Mouse (Mus musculus) forebrain, postnatal 0 days (tissue): ENCODE data around the gene Gal3st2c. TPM values are rescaled to one million over a fixed set of nuclear protein-coding genes. Genes with fewer than 3 reads are reported as not detected.

ENCODE experiments used
- ATAC-seq: fragments of 200-750 bp; cut with Nextera tagmentation; 2 replicates; pipeline ENCODE4 v1.8.0; 2017; ENCODE audit warnings: mild to moderate bottlenecking, moderate library complexity
- DNase-seq: peaks from one replicate; pipeline ENCODE4 v3.0.0-alpha.2; 2015
- H3K27ac ChIP-seq: fragments of 300-500 bp; sonication (generic); 2 replicates; pipeline ENCODE4 v1.5.1; 2014; ENCODE audit warnings: low read depth, mild to moderate bottlenecking, antibody characterized with exemption, low read length, moderate library complexity, mixed read lengths
- H3K27me3 ChIP-seq: fragments of 300-500 bp; sonication (generic); 2 replicates; pipeline ENCODE4 v1.6.1; 2014; ENCODE audit warnings: mild to moderate bottlenecking, low read length, mixed read lengths; ENCODE audit not compliant: insufficient read depth
- H3K36me3 ChIP-seq: fragments of 300-500 bp; sonication (generic); 2 replicates; pipeline ENCODE4 v1.6.1; 2014; ENCODE audit warnings: mild to moderate bottlenecking, moderate library complexity; ENCODE audit not compliant: insufficient read depth
- H3K4me1 ChIP-seq: fragments of 300-500 bp; sonication (generic); 2 replicates; pipeline ENCODE4 v1.6.1; 2014; ENCODE audit warnings: antibody characterized with exemption; ENCODE audit not compliant: insufficient read depth
- H3K4me2 ChIP-seq: fragments of 300-500 bp; sonication (generic); 2 replicates; pipeline ENCODE4 v1.6.1; 2014; ENCODE audit warnings: low read depth, mild to moderate bottlenecking, moderate library complexity
- H3K4me3 ChIP-seq: fragments of 300-500 bp; sonication (generic); 2 replicates; pipeline ENCODE4 v1.5.1; 2014; ENCODE audit warnings: low read depth, low read length, mixed read lengths
- H3K9ac ChIP-seq: fragments of 300-500 bp; sonication (generic); 2 replicates; pipeline ENCODE4 v1.6.1; 2014; ENCODE audit warnings: mild to moderate bottlenecking
- H3K9me3 ChIP-seq: fragments of 300-500 bp; sonication (generic); 2 replicates; pipeline ENCODE4 v1.6.1; 2016; ENCODE audit warnings: low read length
- CTCF ChIP-seq: sonication (generic); IDR thresholded peaks from 2 replicates; pipeline ENCODE4 v1.5.1; 2016; ENCODE audit warnings: antibody characterized with exemption, control low read depth, low read depth
- WGBS: fragments of 180-500 bp; shearing (Covaris S2); extraction: QIAGEN DNeasy Blood & Tissue Kit; methylation state at CpG from one replicate; pipeline ENCODE4 v1.1.7; 2014; 5-methylcytosine and 5-hydroxymethylcytosine counted together
- polyA plus RNA-seq: library from polyadenylated mRNA; unstranded; fragments of >200 nt; fragmentation: Nextera tagmentation; extraction: Ambion mirVana; gene quantifications from 2 replicates; pipeline ENCODE4 v1.2.1, GENCODE M21; 2015
- total RNA-seq: library from RNA; depleted of rRNA; stranded (reverse); fragments of >200 nt; gene quantifications from 2 replicates; pipeline ENCODE4 v1.2.3, GENCODE M21; 2014

The Gal3st2c gene
- total and polyA plus RNA-seq, 2 experiments from 2014 or later: not detected

DNA sequence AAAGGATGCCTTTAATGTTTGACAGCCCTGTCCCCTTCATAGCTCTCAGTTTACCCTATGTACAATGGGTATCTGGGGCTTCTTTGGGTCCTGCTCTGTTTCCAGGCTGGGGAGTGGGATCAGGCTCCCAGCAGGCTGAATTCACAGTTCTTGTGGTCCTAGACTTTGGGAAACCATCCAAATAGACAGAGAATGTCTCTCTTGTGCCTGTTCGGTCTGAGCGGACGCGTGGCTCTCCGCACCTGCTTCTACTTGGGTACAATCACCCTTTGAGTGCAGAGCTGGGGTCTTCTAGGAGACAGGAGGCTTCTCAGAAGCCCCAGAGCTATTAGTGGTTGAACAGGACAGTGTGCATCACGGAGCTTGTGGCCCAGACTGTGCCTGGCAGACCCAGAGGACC, 29.8 kb downstream of the Gal3st2c start, which contains the start of gene Neu4:
Gene Neu4 (plus strand): TSS at position 301 of the 400 bp plus-strand sequence.
- ATAC-seq (no peak), DNase-seq (no peak)
- no peaks in the 10 kb centered on the region for H3K36me3 ChIP-seq
- H3K27ac ChIP-seq: no peak within 1 kb of the TSS
- no peak within 1 kb of the TSS for H3K4me3 ChIP-seq
- H3K27me3 ChIP-seq: no peaks in the 10 kb centered on the region
- H3K9ac ChIP-seq: no peak within 1 kb of the TSS
- H3K4me2 ChIP-seq: no peak within 1 kb of the TSS
- 85% methylated on average over 6 of the region's 6 CpGs for WGBS
- no peak for TF ChIP-seq CTCF
- no peaks in the 10 kb centered on the region for H3K9me3 ChIP-seq
- no peaks in the 10 kb centered on the region for H3K4me1 ChIP-seq

DNA sequence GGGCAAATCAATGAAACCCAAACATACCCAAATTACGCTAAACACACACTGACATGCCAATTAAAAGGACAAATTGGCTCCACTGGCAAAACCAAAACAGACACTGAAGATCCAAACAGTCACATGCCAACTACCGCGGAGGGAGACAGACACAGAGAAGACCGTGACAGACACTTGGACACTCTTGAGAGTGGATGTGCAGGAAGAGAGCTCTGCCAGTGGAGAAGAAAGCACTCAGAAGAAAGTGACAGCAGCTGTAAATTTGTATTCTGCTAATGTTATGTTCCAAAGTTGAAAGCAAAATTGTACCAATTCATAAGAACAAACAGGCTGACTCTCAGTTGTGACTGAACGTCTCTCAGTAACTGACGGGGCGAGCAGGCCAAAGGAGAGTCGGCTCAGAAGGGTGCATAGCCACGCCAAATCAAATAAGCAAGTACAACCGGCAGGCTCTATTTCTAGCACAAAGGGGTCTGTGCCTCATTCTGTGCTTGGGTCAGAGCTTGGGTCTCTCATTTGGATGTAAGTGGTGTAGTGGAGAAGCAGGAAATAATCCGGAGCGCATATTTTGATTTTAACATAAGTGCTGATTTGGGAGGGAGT, 37.3 kb downstream of the Gal3st2c start:
- H3K9me3 ChIP-seq: no peaks in the 10 kb centered on the region
- H3K27ac ChIP-seq: no peak overlapping the region
- DNase-seq: peak; percentile 18
- H3K4me1 ChIP-seq: no peaks in the 10 kb centered on the region
- TF ChIP-seq CTCF: no peak
- no peak overlapping the region for H3K9ac ChIP-seq
- 42% methylated on average over 12 of the region's 12 CpGs for WGBS
- no peak overlapping the region for H3K4me3 ChIP-seq
- no peaks in the 10 kb centered on the region for H3K27me3 ChIP-seq
- peak; percentile 73 for ATAC-seq
- H3K36me3 ChIP-seq: no peaks in the 10 kb centered on the region
- H3K4me2 ChIP-seq: no peak overlapping the region

DNA sequence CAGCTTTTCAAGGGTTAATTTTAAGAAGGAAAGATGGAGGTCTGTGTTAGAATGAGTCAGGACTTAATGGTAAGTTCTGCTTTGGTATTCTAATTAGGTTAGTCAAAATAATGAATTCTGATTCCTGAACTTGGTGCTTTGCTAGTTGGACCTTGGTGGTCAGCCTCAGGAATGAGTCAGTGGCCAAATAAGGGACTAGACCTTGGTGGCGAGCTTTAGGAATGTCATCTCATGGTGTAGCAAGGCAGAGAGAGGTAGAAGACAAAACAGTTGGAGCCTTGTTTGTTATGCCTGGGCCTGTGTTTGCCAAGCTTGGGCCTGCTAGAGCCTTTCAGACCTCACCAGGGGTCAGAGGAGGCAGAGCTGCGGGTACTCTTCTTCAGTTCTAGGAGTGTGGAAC, 38.4 kb downstream of the Gal3st2c start:
- Histone ChIP-seq H3K4me1 (no peaks in the 10 kb centered on the region), H3K36me3 (no peaks in the 10 kb centered on the region), H3K27ac (no peak overlapping the region), H3K9ac (no peak overlapping the region), H3K27me3 (no peaks in the 10 kb centered on the region), H3K4me3 (no peak overlapping the region), H3K4me2 (no peak overlapping the region), H3K9me3 (no peaks in the 10 kb centered on the region)
- TF ChIP-seq CTCF: no peak
- WGBS: 93% methylated on average over 2 of the region's 2 CpGs
- ATAC-seq (no peak), DNase-seq (no peak)

DNA sequence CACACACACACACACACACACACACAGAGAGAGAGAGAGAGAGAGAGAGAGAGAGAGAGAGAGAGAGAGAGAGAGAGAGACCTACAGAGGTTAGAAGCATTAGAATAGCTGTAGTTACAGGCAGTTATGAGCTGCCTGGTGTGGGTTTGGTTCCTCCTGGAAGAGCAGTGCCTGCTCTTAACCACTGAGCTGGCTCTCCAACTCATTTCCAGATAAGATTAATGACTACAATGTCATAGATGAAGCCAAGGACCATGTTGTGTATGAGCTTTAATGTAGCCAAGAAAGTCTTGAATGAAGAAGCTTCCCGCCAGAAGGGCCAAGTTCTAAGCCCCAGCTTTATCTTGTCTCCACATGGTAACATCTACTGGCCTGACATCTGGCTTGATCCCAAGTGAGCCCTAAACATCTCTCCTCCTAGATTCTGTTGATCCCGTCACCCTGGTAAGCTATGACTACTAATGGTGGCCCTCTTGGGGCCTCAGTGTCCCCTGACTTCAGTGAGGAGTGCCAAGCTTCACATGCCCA, 42.8 kb downstream of the Gal3st2c start:
- 0 out of 2 replicates have a peak, but pooled peaks cover 3% of the 10 kb centered on the region for H3K27me3 ChIP-seq
- WGBS: 92% methylated on average over 2 of the region's 2 CpGs
- no peak overlapping the region for H3K27ac ChIP-seq
- no peak for TF ChIP-seq CTCF
- H3K9me3 ChIP-seq: no peaks in the 10 kb centered on the region
- H3K36me3 ChIP-seq: no peaks in the 10 kb centered on the region
- H3K4me2 ChIP-seq: no peak overlapping the region
- no peak overlapping the region for H3K4me3 ChIP-seq
- no peak overlapping the region for H3K9ac ChIP-seq
- ATAC-seq: no peak
- H3K4me1 ChIP-seq: no peaks in the 10 kb centered on the region
- no peak for DNase-seq

DNA sequence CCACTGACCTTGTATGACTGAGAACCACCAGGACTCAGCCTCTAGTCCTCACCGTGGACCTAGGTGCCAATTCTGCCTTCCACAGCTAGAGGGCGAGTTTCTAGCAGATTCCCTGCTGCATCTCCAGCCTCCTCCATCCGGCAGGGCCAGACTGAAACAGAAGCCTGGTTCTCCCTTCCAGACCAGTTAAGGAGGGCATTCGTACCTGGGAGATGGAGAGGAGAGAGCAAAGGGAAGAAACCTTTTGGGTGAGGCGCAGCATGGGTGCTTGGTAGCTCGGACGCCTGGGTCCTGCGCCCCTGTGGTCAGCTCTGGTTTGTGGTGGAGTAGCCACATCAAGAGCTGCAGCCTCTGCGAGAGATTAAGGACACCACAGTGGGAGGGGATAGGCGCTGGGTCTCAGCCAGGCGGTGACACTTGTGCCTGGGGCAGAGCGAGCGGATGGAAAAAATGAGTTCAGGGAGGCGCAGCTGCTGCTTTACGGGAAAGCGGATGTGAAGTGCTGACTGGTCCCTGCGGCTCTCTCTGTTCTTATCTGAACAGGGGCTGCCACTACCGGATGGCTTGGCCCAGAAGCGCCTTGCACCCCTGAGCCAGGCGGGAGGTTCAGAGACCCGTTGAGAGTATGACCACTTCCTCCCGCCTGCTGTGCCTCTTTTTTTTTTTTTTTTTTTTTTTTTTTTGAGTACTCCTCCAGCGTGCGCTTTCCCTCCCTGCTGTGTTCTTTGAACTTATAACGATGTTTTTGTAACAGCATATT, 44.9 kb downstream of the Gal3st2c start:
- DNase-seq: peak; percentile 83
- peak overlapping the region; percentile 50 for H3K4me3 ChIP-seq
- 0 out of 2 replicates have a peak, but pooled peaks cover 3% of the 10 kb centered on the region for H3K27me3 ChIP-seq
- H3K4me2 ChIP-seq: peak overlapping the region; percentile 87
- WGBS: under 1% methylated on average over 25 of the region's 25 CpGs
- peak; percentile 91 for TF ChIP-seq CTCF
- no peaks in the 10 kb centered on the region for H3K9me3 ChIP-seq
- no peaks in the 10 kb centered on the region for H3K36me3 ChIP-seq
- peak; percentile 96 for ATAC-seq
- peak overlapping the region; percentile 60; the same call in 1 of the 2 replicates for H3K27ac ChIP-seq
- peak overlapping the region; percentile 68 for H3K9ac ChIP-seq
- no peaks in the 10 kb centered on the region for H3K4me1 ChIP-seq

DNA sequence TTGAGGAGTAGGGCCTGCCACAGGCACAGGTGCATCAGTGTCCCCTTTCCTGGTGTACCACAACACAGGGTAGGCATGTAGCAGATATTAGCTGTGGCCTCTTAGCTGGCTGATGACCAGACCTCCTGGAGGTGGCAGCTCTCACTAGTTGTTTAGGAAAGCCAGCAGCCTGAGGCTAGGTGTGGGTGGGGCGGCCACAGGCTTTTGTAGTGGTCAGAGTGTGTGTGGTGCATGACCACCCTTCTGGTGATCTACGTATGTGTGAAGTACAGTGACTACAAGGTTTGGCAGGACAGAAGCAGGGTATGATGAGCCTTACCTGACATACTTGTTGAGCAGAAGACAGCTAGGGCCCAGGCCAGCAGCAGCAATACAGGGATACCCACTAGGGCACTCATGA, 50.1 kb downstream of the Gal3st2c start:
- Histone ChIP-seq H3K4me3 (no peak overlapping the region), H3K9ac (no peak overlapping the region), H3K9me3 (no peaks in the 10 kb centered on the region), H3K27ac (no peak overlapping the region), H3K27me3 (0 out of 2 replicates have a peak, but pooled peaks cover 3% of the 10 kb centered on the region), H3K4me2 (no peak overlapping the region), H3K4me1 (no peaks in the 10 kb centered on the region), H3K36me3 (no peaks in the 10 kb centered on the region)
- no peak for ATAC-seq
- no peak for TF ChIP-seq CTCF
- WGBS: 98% methylated on average over 2 of the region's 2 CpGs
- no peak for DNase-seq

DNA sequence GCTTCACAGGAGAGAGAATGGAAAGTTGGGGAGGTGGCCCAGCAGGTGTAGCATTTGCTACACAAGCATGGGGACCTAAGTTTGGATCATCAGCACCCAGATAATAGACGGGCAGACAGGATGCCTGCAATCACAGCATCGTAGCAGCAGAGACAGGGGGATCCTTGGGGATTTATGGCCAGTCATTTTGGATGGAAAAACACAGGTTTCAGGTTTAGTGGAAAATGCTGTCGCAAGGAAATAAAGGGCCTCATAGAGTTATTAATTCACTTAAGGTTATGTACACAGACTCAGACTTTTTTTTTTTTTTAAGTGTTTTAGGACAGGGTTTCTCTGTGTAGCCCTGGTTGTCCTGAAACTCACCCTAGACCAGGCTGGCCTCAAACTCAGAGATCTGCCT, 55.2 kb downstream of the Gal3st2c start:
- Histone ChIP-seq H3K9me3 (no peaks in the 10 kb centered on the region), H3K36me3 (no peaks in the 10 kb centered on the region), H3K27me3 (no peaks in the 10 kb centered on the region), H3K4me2 (no peak overlapping the region), H3K4me1 (no peaks in the 10 kb centered on the region), H3K27ac (no peak overlapping the region), H3K9ac (no peak overlapping the region), H3K4me3 (no peak overlapping the region)
- ATAC-seq (no peak), DNase-seq (no peak)
- TF ChIP-seq CTCF: no peak
- WGBS: 80% methylated on average over 3 of the region's 3 CpGs
